Mouse (Mus musculus) spleen, postnatal 10 days (tissue): ENCODE measurements around the gene Tent2.

Experiments used
- DNase-seq, 2 experiments: peaks; one replicate each; pipeline ENCODE4 v3.0.0; 2021 to 2022; ENCODE audit warnings: low spot score in 2 of 2

The Tent2 gene

GRCm38 (mm10) chr13:93143819-93144283, 48.3 kb downstream of the Tent2 start:
- no peak for DNase-seq

GRCm38 (mm10) chr13:93141184-93141583, 51.0 kb downstream of the Tent2 start:
- no peak for DNase-seq

- no peak for DNase-seq
These were observed 54.1 kb downstream of the Tent2 start for GRCm38 (mm10) chr13:93138059-93138458.

GRCm38 (mm10) chr13:93137098-93137497, 55.1 kb downstream of the Tent2 start:
- DNase-seq: no peak

GRCm38 (mm10) chr13:93136251-93136650, 55.9 kb downstream of the Tent2 start:
- DNase-seq: no peak

- no peak for DNase-seq
These were observed 56.7 kb downstream of the Tent2 start for GRCm38 (mm10) chr13:93135501-93135900.

GRCm38 (mm10) chr13:93130674-93131073, 61.5 kb downstream of the Tent2 start:
- DNase-seq: no peak

- no peak for DNase-seq
These were observed 63.2 kb downstream of the Tent2 start for GRCm38 (mm10) chr13:93128961-93129360.

- DNase-seq: no peak
These were observed 63.9 kb downstream of the Tent2 start for GRCm38 (mm10) chr13:93128111-93128860.

GRCm38 (mm10) chr13:93122321-93122720, 69.9 kb downstream of the Tent2 start:
- DNase-seq: no peak

- DNase-seq: no peak
These were observed 74.9 kb downstream of the Tent2 start for GRCm38 (mm10) chr13:93117241-93117640.

GRCm38 (mm10) chr13:93102340-93103090, 89.7 kb downstream of the Tent2 start:
- DNase-seq: no peak

- DNase-seq: no peak
These were observed 93.6 kb downstream of the Tent2 start for GRCm38 (mm10) chr13:93098596-93098995.

- DNase-seq: no peak
These were observed 95.5 kb downstream of the Tent2 start for GRCm38 (mm10) chr13:93096643-93097042.
